Mouse (Mus musculus): ENCODE results near the gene Zfp593.

- TF ChIP-seq CTCF (conservative IDR thresholded peaks at IDR 0.05; ENCODE audit: insufficient read depth, insufficient read length, low read depth, low read length) (no peak; the same call in 1 of the 2 replicates), POLR2A (IDR thresholded peaks at IDR 0.05; ENCODE audit: low read depth, low read length) (no peak)
Observed at GRCm38 (mm10) chr4:134227194-134227593, 18.2 kb downstream of the Zfp593 start, which contains the start of gene Catsper4.

Data from kidney, adult 2 months (tissue).